Mouse (Mus musculus) embryonic fibroblast, embryonic 13.5 days (primary cell): ENCODE data around the gene Fstl3.

Experiments used
- CTCF ChIP-seq: IDR thresholded peaks from 2 replicates; pipeline ENCODE4 v1.5.1; 2011; ENCODE audit warnings: mild to moderate bottlenecking, control low read depth, low read length, moderate library complexity, borderline replicate concordance; ENCODE audit not compliant: insufficient read depth
- POLR2A ChIP-seq: IDR thresholded peaks from 2 replicates; pipeline ENCODE4 v1.6.1; 2011; ENCODE audit warnings: low read depth, mild to moderate bottlenecking, control low read depth, low read length, moderate library complexity

DNA sequence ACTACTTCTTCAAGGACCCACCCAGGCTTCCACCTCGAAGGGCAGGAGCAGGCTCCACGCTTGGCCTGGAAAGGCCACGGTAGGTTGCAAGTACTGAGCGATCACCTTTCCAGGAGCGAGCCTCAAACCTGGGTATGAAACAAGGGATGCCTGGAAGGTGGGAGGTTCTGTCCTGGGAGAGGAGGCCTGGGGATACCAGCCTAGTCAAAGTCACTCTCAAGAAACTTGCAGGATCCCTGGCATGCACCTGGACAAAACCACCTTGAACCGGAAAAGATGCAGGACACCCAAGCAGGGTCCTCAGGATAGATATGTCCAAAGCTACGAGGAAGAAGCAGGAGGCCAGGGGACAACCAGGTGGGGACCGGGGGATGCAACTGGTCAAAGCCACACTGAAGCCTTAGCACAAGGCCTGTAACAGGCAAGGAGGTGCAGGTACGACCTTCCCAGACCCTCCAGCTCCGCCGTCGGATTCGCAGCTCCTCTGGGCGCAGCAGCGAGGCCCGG lies 11.0 kb upstream of the Fstl3 start:
- TF ChIP-seq CTCF (no peak), POLR2A (no peak; the same call in 1 of the 2 replicates)
